Mouse (Mus musculus): Measurements from ENCODE around the gene Cdc34b. TPM values are rescaled to one million over a fixed set of nuclear protein-coding genes. Genes with fewer than 3 reads are reported as not detected.

Cdc34b gene
- polyA plus RNA-seq, 1 experiment = not detected

- no peak overlapping the region for H3K27ac ChIP-seq (ENCODE audit: insufficient read depth, low read depth, low read length)
- no peaks in the 10 kb centered on the region for H3K4me1 ChIP-seq (ENCODE audit: control insufficient read depth, insufficient read depth, low read length)
- no peak overlapping the region for H3K4me3 ChIP-seq (ENCODE audit: insufficient read depth, low read length)
- no peak for TF ChIP-seq POLR2A (IDR thresholded peaks at IDR 0.05; ENCODE audit: borderline replicate concordance, low read depth, low read length)
- no peak for TF ChIP-seq CTCF (IDR thresholded peaks at IDR 0.05; ENCODE audit: low read depth, low read length)
Observed at GRCm38 (mm10) chr11:94767241-94767640, 25.7 kb downstream of the Cdc34b start.

GRCm38 (mm10) chr11:94772363-94773055 lies 30.9 kb downstream of the Cdc34b start:
- Histone ChIP-seq H3K4me3 (ENCODE audit: insufficient read depth, low read length) (no peak overlapping the region), H3K27ac (ENCODE audit: insufficient read depth, low read depth, low read length) (no peak overlapping the region)
- TF ChIP-seq CTCF (IDR thresholded peaks at IDR 0.05; ENCODE audit: low read depth, low read length) (no peak), POLR2A (IDR thresholded peaks at IDR 0.05; ENCODE audit: borderline replicate concordance, low read depth, low read length) (no peak)

GRCm38 (mm10) chr11:94773851-94774250 lies 32.3 kb downstream of the Cdc34b start:
- Histone ChIP-seq H3K27ac (ENCODE audit: insufficient read depth, low read depth, low read length) (no peak overlapping the region), H3K4me3 (ENCODE audit: insufficient read depth, low read length) (no peak overlapping the region), H3K4me1 (ENCODE audit: control insufficient read depth, insufficient read depth, low read length) (no peaks in the 10 kb centered on the region)
- TF ChIP-seq POLR2A (IDR thresholded peaks at IDR 0.05; ENCODE audit: borderline replicate concordance, low read depth, low read length) = no peak
- no peak for TF ChIP-seq CTCF (IDR thresholded peaks at IDR 0.05; ENCODE audit: low read depth, low read length)

More at GRCm38 (mm10) chr11:94772363-94773055, 30.9 kb downstream of the Cdc34b start:
- no peaks in the 10 kb centered on the region for H3K4me1 ChIP-seq (ENCODE audit: control insufficient read depth, insufficient read depth, low read length)

- no peak overlapping the region for H3K4me3 ChIP-seq (ENCODE audit: insufficient read depth, low read length)
- no peak overlapping the region for H3K27ac ChIP-seq (ENCODE audit: insufficient read depth, low read depth, low read length)
- TF ChIP-seq CTCF (IDR thresholded peaks at IDR 0.05; ENCODE audit: low read depth, low read length) = no peak
- TF ChIP-seq POLR2A (IDR thresholded peaks at IDR 0.05; ENCODE audit: borderline replicate concordance, low read depth, low read length) = no peak
- no peaks in the 10 kb centered on the region for H3K4me1 ChIP-seq (ENCODE audit: control insufficient read depth, insufficient read depth, low read length)
Observed at GRCm38 (mm10) chr11:94774887-94775497, 33.4 kb downstream of the Cdc34b start.

- H3K4me3 ChIP-seq (ENCODE audit: insufficient read depth, low read length) = no peak within 1 kb of the TSS
- no peaks in the 10 kb centered on the region for H3K4me1 ChIP-seq (ENCODE audit: control insufficient read depth, insufficient read depth, low read length)
- TF ChIP-seq CTCF (IDR thresholded peaks at IDR 0.05; ENCODE audit: low read depth, low read length) (no peak), POLR2A (IDR thresholded peaks at IDR 0.05; ENCODE audit: borderline replicate concordance, low read depth, low read length) (no peak)
- no peak within 1 kb of the TSS for H3K27ac ChIP-seq (ENCODE audit: insufficient read depth, low read depth, low read length)
Observed at GRCm38 (mm10) chr11:94782603-94783002, 41.0 kb downstream of the Cdc34b start, which contains the start of gene Tmem92. Tmem92 (minus strand) TSS chr11:94782703.

- Histone ChIP-seq H3K4me1 (ENCODE audit: control insufficient read depth, insufficient read depth, low read length) (no peaks in the 10 kb centered on the region), H3K27ac (ENCODE audit: insufficient read depth, low read depth, low read length) (no peak overlapping the region), H3K4me3 (ENCODE audit: insufficient read depth, low read length) (no peak overlapping the region)
- no peak for TF ChIP-seq POLR2A (IDR thresholded peaks at IDR 0.05; ENCODE audit: borderline replicate concordance, low read depth, low read length)
- TF ChIP-seq CTCF (IDR thresholded peaks at IDR 0.05; ENCODE audit: low read depth, low read length) = peak; percentile 76
Observed at GRCm38 (mm10) chr11:94785247-94785646, 43.7 kb downstream of the Cdc34b start.

- Histone ChIP-seq H3K27ac (ENCODE audit: insufficient read depth, low read depth, low read length) (no peak overlapping the region), H3K4me3 (ENCODE audit: insufficient read depth, low read length) (no peak overlapping the region), H3K4me1 (ENCODE audit: control insufficient read depth, insufficient read depth, low read length) (peaks cover 9% of the 10 kb centered on the region)
- TF ChIP-seq CTCF (IDR thresholded peaks at IDR 0.05; ENCODE audit: low read depth, low read length) = 0 out of 2 replicates have a peak, but pooled peaks have one; percentile 9
- no peak for TF ChIP-seq POLR2A (IDR thresholded peaks at IDR 0.05; ENCODE audit: borderline replicate concordance, low read depth, low read length)
Observed at GRCm38 (mm10) chr11:94791700-94792099, 50.1 kb downstream of the Cdc34b start.

Other genes with a start within 250 kb of the Cdc34b start
- gene Epn3, start 241.8 kb upstream of the Cdc34b start, polyA plus RNA-seq (2012; ENCODE audit: insufficient read depth, insufficient read length, missing spikeins) = not detected in 2 replicates
- gene Mycbpap, start 220.0 kb upstream of the Cdc34b start, polyA plus RNA-seq (2012; ENCODE audit: insufficient read depth, insufficient read length, missing spikeins) = 0.50 and 0.89 TPM in 2 replicates
- gene Rsad1, start 192.5 kb upstream of the Cdc34b start, polyA plus RNA-seq (2012; ENCODE audit: insufficient read depth, insufficient read length, missing spikeins) = 2.4 and 3.3 TPM in 2 replicates
- not detected in 2 replicates for gene Chad, start 176.7 kb upstream of the Cdc34b start, polyA plus RNA-seq (2012; ENCODE audit: insufficient read depth, insufficient read length, missing spikeins)
- gene Acsf2, start 139.9 kb upstream of the Cdc34b start, polyA plus RNA-seq (2012; ENCODE audit: insufficient read depth, insufficient read length, missing spikeins) = 9.5 and 10.2 TPM in 2 replicates
- gene Lrrc59, start 112.0 kb upstream of the Cdc34b start, polyA plus RNA-seq (2012; ENCODE audit: insufficient read depth, insufficient read length, missing spikeins) = 48.9 and 57.6 TPM in 2 replicates
- 65.1 and 74.4 TPM in 2 replicates for gene Mrpl27, start 88.0 kb upstream of the Cdc34b start, polyA plus RNA-seq (2012; ENCODE audit: insufficient read depth, insufficient read length, missing spikeins)
- gene Eme1, start 87.8 kb upstream of the Cdc34b start, polyA plus RNA-seq (2012; ENCODE audit: insufficient read depth, insufficient read length, missing spikeins) = 4.1 and 7.5 TPM in 2 replicates
- 186 and 188 TPM in 2 replicates for gene Xylt2, start 64.3 kb upstream of the Cdc34b start, polyA plus RNA-seq (2012; ENCODE audit: insufficient read depth, insufficient read length, missing spikeins)
- gene Gm11541, start 37.3 kb upstream of the Cdc34b start, polyA plus RNA-seq (2012; ENCODE audit: insufficient read depth, insufficient read length, missing spikeins) = not detected in 2 replicates
- gene Tmem92, start 40.9 kb downstream of the Cdc34b start, polyA plus RNA-seq (2012; ENCODE audit: insufficient read depth, insufficient read length, missing spikeins) = 0.28 TPM in 1 of 2 replicates, not detected in the other
- 15.8 and 18.5 TPM in 2 replicates for gene Col1a1, start 194.4 kb downstream of the Cdc34b start, polyA plus RNA-seq (2012; ENCODE audit: insufficient read depth, insufficient read length, missing spikeins)
- not detected in 2 replicates for gene Hils1, start 225.8 kb downstream of the Cdc34b start, polyA plus RNA-seq (2012; ENCODE audit: insufficient read depth, insufficient read length, missing spikeins)
- gene Sgca, start 234.5 kb downstream of the Cdc34b start, polyA plus RNA-seq (2012; ENCODE audit: insufficient read depth, insufficient read length, missing spikeins) = not detected in 2 replicates
- gene Ppp1r9b, start 249.3 kb downstream of the Cdc34b start, polyA plus RNA-seq (2012; ENCODE audit: insufficient read depth, insufficient read length, missing spikeins) = 166 and 176 TPM in 2 replicates